Mouse (Mus musculus) kidney, adult 9 months (tissue): ENCODE measurements at regions not wholly inside any gene's neighbourhood (a gene's known extent, or its start where the extent isn't known, plus 50 kb on each side); places are given as distances from the start of the nearest gene placed in this dataset.

Experiments
- DNase-seq: peaks from one replicate; pipeline ENCODE4 v3.0.0; 2022

DNA sequence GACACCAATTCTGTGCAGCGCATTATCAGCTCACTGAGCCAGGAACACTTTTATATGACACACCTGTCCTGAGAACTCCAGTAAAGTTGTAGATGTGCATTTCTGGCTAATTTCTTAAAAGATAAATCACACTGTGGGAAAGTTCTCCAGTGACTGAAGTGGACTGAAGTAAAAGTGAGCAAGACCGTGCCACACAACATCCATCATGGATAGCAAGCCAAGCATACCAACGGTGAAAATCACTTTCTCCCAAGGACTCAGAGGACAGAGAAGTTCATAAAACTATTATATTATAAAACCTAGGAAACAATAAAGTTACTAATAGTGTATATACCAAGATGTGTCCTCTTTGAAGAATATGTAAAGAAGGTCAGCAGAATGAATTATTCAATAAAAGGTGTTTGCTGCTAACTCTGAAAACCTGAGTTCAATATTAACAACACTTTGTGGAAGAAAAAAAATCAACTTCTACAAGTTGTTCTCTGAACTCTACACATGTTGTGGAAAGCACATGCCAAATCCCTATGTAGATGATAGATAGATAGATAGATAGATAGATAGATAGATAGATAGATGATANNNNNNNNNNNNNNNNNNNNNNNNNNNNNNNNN, 298.2 kb upstream of the Igbp1b start:
- DNase-seq, result no peak

DNA sequence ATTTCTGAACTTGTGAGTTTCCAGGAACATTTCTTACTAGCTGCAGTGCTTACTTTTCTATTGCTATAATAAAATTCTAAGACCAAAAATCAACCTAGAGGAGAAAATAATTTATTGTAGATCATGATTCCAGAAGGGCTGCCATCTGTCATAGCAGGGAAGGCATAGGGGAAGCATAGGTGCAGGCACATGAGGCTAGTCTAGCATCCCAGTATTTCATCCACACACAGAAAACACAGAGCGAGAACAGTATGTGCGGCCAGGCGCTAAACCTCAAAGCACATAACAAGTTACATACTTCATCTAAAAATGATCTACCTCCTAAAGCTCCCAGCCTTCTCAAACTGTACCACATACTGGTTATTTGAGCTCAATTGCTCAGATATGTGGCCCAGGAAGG, 292.5 kb upstream of the Igbp1b start:
- no peak for DNase-seq

DNA sequence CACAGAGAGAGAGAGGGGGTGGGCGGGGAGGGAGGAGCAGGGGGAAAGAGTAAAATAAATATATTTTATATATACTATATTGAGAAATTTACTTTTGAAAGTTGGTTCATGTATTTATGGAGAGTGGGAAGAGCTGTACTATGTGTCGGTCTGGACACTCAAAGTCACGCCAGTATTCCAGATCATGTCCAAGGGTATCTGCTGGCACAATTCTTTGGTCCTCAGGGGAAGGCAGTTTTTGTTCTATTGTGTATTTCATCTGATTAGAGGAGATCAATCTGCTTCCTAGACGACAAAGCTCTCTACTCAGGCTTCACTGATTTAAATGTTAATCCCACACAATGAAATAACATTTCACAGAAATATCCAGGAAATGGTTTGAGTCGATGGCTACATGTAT, 288.3 kb upstream of the Igbp1b start:
- no peak for DNase-seq

DNA sequence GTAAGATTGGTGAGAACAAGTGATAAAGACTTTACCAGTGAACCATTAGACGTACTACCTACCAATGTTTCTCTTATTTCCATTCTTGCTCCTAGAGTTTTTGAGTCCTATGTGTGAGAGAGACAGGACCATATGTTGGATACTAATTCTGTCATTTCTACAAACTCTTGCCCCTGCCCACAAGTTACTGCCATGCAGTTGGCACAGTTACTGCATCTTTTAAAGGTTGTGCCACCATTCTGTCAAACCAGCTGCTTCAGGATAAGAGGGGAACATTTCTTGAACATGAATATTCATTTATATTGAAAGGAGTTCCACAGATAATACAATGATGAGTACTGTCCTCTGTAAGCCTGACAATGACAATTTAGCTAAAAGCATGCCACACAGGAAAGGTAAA, 287.1 kb upstream of the Igbp1b start:
- DNase-seq, result no peak

DNA sequence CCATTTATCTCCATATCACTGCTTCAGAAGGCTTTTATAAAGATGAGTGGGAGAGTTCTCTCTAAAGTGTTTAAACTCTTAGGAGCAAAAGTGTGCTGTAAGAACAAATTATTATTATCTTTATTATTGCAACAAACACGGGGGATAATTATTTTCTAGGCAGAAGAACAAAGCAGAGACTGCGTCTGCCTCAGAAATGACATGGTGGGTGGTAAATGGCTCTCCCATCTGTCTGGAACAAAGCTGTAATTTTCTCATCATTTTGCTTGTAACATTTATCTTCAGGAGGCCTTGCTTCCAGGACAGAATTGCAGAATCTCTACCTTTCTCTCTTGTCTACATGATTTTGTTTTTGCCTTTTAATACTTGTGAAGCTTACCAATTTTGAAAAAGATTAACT, 261.8 kb upstream of the Igbp1b start:
- DNase-seq, result no peak

DNA sequence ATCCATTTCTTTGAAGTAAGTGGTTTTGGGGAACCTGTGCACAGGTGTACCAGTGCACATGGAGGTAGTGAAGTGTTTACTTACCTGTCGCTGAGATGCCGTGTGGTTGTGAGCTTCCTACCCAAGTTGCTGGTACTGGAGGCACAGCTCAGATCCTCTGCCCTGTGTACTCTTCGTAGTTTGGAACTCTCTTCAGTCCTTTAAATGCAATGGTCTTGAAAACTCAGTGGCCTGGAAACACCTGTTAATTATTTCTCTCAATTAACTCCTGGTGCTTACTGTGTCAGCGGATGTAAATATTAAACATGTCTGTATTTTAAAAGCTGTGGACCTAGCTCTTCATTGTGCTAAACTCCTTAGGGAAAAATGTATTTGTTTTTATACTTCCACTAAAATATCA, 261.2 kb upstream of the Igbp1b start:
- DNase-seq, result peak; percentile 40

DNA sequence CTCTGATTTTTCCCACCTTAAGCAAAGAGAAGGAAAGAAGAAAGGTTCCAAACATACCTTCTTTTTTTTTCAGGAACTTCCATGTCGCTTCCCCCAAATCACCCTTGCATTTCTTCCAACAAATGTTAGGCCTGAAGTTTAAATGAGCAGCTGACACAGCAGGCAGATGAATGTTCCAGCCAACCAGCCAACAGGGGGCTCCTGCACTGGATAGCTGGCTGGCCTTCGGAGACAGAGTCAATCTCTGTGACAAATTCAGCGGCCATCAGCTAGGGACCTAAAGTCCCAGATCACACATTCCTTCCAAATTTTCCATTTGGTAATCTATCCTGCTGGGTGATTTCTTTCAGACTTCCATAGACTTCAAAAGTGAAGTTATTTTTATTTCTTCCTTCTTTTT, 256.6 kb upstream of the Igbp1b start:
- no peak for DNase-seq

DNA sequence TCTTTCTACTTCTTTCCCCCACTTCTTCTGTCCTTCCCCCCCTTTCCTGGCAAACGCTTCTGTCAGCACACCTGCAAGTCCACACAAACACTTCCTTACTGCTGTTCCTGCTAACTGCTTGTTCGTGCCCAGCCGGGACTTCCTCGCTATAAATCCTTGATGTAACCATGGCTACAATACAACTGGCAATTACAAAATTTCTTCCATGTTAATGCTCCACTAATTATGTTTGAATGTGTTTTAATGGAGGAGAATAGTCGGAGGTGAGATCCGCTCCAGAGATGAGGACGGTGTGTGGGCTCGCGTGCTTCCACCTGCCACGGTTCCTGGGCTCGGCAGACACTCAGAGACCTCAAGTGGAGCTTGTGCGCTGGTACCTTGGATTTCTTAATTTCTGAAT, 215.3 kb upstream of the Igbp1b start:
- no peak for DNase-seq

DNA sequence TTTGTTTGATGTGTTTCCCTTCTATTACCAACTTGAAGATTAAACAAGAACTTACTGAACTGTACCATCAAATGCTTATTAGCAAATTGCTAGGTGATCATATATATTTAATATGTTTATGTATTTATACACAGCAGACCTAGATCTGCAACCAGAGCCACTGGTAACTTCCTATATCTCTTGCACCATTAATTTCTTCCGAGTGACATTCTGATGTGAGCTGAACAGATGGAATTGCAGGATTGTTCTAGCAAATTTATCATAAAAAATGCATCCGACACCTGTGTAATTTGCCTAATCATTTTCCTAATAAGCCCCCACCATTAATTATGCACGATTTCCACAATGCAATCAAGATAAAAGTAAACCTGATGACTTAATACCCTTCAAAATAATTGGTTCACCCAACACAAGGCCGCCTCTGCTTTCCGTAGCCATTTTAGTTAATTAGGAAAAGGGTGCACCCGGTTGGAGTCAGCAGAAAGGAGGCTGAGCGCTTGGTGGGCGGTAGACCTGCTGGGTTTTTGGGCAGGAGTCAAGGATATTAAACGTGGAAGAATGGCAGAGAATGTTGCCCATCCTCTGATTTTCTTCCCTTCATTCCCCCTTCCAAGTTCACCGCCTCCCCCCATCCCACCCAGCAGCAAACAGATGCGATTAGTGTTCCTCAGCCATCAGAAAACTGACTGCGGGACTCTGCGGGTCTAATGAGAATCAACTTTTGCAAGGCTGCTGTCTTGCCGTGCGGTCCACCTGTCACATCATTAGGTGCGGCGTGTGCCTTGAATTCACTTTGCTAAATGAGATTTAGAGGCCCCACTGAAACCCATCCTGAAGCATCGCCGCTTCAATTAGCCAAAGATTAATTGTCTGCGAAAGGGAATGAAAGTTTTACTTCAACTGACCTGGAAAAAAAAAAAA, 214.4 kb upstream of the Igbp1b start:
- no peak for DNase-seq

DNA sequence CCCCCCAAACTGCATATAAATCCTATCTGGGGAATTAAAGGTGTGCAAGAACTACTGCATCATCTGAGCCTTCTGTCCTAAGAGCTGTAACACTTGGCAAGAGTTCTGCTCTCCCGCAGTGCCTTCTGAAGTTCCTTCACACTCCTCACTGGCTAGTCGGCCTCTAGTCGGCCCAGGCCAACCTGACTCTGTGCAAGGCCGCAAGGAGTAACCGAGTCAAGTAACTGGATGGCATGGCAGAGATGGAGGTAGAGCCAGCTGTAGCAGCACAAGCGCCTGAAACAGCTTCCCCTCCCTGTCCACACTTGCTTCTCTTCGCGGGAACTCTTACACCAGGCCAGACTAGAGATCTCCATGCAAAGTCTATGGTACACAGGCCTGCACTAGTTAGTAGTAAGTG, 179.7 kb upstream of the Igbp1b start:
- DNase-seq, result no peak

DNA sequence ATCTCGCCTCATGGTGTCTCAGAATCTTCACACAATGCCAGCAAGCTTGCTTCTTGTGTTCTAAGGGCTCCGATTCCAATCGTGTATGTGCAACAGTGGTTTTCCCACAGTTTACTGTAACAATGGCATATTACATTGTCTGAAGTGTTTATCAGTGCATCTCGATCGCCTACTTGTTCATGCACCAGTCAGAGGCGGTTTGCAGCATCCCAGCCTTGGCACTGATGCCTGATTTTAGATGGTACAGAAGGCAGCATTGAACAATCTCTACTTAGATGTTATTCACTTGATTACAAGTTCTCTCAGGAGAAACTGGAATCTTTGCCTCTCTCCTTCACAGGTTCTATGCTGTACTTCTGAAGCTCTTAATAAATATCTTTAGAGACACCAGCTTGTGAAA, 176.5 kb upstream of the Igbp1b start:
- DNase-seq, result no peak

DNA sequence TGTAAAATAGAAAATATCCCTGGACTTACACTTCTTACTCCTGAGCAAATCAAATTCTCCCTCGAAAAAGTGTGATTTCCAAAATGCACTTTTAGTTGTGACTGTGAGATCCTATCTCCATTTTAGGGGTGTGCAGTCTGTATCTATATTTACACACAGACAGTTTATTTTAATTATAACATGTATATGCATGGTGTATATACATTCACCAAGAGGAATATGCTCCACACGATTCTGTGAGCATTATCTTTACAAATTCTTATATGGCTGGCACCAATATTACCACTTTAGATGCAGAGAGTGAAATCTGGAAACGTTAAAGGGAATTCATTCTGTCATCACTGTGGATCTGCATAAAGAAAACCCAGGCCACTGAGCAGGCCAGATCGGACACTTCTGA, 143.5 kb upstream of the Igbp1b start:
- no peak for DNase-seq

DNA sequence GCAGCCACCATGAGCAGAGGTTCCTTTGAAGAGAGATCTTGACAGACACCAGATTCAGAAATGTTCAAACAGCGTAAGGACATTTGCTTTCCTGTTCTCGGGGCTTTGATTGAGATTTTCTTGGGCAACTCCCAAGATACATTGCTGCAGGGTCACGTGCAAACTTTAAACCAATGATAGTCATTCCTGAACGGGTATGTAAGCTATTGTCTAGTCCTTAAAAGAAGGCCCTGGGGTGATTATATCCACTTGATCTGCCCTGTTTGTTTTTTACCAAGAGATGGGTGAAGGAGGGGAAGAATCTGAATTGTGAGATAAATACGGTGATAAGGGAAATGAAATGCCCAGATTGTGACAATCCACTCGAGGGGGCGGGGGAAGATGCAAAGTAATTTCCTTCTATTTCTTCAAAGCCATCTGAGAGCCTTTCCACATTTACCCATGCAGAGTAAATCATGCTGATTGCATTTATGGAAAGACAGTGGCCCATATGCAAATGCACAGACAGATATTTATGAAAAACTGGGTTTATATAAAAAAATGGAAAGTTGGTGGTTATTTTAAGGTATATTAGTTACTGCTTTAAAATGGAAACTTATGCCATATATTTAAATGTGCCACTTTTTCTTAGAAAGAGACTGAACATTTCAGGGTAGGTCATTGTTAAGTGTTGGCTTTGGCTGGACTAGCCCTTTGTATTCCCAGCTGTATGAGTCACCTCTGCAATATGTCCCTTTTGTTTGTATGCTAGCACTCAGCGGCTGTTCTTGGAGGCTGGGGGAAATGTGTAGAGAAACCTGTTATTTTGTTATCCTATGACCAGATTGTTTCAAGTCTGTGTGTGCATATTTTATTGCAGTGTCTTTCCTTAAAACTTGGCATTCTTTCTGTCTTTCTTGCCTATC, 142.7 kb upstream of the Igbp1b start:
- DNase-seq, result no peak

DNA sequence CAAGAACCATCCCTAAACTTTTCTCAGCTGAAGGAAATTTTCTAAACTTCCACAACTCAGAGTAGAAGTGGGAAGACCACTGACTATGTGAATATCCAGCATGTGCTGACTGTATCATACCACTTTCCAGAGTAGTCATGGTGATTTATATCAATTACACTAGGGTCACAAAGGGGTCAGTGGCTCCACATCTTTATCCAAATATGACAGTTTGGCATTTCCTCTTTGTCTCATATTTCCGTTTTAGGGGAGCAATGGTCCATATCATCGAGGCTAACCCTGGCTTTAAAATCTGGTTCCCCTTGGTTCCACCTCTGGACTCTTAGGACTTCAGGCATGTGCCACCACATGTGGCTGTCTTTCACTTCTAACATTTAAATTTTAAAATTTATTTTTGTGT, 136.4 kb upstream of the Igbp1b start:
- DNase-seq, result no peak

DNA sequence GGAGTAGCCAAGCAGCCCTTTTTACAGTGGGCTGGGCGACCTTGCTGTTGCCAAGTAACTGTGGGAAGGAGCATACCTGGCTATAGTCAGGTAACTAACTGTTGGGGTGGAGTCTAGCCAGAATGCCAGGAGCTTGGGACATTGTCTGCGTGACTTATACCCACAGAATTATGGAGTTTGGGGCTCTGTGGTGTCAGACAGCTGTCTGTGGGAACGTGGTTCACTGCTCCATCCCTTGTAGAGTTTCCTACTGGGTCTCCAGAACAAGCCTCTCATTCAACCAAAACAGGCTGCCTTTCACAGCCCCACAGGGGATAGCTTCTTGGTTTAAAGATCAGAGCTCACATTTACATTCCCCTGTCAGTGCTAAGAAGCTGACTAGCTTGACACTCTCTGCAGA, 134.5 kb upstream of the Igbp1b start:
- DNase-seq, result no peak

DNA sequence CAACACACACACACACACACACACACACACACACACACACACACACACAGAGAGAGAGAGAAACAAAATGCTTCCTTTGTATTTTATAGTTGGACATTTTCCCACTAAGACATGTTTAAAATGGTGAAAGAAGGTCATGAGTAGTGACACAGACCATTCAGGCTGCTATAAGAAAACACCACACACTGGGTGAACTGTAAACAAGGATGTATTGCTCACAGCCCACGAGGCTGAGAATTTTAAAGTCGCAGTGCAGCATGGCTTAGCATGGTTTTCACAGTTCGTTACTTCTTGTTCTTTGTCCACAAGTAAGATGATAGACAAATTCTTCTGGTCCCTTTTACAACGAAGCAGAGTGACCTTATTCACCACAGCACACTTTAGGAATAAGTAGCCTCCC, 124.6 kb upstream of the Igbp1b start:
- DNase-seq, result no peak

DNA sequence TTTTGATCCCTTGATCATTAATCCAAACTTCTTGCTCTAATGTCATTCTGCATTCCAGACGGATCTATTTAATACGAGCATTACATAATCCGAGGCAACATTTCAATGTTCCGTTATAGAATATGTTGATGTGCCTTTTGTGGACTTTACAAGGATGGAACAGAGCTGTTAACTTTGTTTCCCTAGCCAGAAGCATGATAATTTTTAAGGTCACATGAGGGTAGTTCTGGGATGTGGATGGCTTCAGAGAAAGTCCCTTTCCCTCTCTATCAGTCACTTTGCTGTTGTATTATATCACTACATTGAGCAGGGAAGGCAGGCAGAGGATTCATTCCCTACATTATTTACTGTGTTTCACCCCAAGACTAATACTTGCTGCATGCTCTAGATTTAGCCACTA, 124.1 kb upstream of the Igbp1b start:
- DNase-seq, result no peak

DNA sequence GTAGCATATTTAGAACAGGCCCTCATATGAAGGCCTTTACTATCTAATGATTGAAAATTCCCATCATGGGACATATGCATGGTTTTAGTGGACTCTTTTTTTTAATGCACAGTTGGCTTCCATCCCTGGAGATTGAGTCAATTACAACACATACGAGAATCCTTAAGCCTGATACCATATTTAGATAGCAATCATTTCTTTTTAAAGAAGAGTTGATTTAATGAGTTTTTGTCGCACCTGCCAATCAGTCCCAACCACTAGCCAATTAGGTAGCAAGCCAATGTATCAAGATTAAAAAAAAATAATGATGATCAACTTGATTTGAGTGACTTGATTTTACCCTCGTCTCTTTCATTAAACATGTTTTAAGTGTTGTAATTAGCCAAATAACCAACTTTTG, 103.6 kb upstream of the Igbp1b start:
- no peak for DNase-seq

DNA sequence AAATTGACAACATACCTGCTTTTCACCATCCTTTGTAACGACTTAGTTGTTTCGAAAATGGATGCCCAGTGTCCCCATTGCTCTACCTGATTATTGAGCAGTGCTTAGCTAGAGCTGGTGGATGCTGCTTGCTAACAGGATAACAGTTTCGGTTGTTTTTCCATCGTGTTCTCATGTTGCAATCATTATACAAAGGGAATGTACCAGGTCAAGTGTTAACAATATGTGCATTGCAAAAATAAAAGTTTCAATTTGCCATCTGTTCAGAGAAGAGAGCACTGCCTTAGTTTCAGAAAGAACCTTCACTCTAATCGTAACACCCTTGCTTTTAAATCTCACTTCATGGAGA, 96.6 kb upstream of the Igbp1b start:
- no peak for DNase-seq

DNA sequence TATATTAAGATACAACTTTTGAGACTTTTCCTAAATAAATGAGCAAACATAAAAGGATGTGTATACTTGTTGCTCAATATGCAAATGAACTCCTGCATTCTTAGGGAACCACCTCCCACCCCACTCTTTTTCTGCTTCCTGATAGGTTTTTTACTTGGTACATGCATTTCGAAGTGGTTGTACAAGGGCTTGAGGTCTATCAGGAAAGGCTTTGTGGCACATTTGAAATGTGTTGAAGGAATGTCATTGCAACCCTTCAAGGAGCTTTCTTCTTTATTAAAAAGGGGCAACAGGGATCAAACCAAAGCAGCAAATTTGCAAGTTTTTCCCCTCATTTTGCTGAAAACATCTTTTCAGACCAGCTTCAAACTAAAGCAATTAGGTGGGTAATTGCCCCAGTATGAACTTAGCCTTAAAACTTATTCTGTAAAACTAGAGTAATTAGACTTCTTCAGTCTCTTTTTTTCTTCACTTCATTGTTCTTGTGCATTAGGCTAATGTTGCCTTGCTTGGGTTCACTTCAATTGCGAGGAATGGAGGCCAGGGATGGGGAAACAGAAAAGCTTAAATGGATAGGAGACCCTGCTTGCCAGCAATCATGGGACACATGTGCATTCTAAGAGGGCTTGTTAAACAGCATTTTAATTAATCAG, 96.1 kb upstream of the Igbp1b start:
- DNase-seq, result no peak

DNA sequence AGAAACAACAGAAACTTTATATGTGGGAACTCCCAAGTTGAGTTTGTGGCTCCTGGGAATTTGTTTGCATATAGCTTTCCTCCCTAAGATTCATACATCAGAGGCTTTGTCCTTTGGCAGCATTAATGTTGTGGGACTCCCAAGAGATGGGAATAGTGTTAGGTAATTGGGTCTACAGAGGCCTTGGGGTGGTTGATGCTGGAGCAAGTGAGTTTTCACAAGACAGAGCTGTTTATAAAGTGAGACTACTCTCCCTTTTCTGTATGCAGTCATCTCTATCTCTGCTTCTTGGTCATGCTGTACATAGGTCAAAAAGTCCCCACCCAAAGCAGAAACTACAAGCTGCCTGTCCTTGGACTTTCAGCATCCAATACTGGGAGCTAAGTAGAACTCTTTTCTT, 59.4 kb upstream of the Igbp1b start:
- DNase-seq, result no peak
